Mouse (Mus musculus): ENCODE measurements around the gene Npy4r.

Npy4r gene

GRCm38 (mm10) chr14:34119046-34119723 is 33.1 kb downstream of the Npy4r start:
- no peak for DNase-seq (ENCODE audit: low spot score)

- no peak for DNase-seq (ENCODE audit: low spot score)
Measured at GRCm38 (mm10) chr14:34114311-34114710, 38.0 kb downstream of the Npy4r start.

DNA sequence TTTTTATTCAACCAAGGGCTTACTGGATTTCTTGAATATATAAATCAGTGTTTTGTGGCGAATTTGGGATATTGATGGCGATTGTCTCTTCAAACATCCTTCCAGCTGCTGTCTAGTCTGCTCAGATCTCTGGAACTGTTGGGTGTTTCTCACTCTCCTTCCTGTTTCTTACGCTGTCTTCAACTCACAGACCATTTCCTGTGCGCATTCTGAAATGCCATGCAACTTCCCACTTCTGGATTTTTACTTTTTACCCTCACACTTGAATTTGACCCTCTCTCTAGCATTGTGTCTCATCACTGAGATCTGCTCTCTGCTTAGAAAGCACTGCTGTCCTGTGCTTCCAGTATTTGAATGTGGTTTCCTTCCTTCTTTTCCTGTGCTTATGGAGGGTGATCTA is 44.7 kb downstream of the Npy4r start:
- DNase-seq (ENCODE audit: low spot score), result no peak

GRCm38 (mm10) chr14:34106389-34107062 is 45.8 kb downstream of the Npy4r start:
- DNase-seq (ENCODE audit: low spot score), result no peak

- peak; percentile 26 for DNase-seq (ENCODE audit: low spot score)
Measured at GRCm38 (mm10) chr14:34104892-34105291, 47.4 kb downstream of the Npy4r start.

GRCm38 (mm10) chr14:34103855-34104254 is 48.4 kb downstream of the Npy4r start:
- no peak for DNase-seq (ENCODE audit: low spot score)

DNA sequence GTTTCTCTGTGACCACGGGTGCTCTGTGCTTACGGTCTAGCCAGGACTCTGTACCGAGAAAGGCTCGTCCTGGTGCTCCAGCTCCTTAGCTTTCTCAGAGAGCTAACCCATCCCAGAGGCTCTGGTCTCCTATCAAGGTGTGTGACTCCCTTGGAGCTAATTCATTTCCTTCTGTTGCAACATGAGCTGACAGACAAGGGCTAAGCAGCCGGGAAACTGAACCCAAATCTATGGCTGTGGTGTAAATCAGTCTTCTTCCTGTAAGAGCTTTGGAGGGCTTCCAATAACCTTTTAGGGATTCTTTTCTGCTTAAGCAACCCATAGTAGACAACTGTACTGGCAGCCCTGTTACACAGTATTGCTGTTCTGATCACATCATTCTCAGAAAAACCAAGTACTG is 49.7 kb downstream of the Npy4r start, which contains the start of gene A630023A22Rik:
Gene A630023A22Rik, minus strand, starts transcription at position 154 of the 400 bp plus-strand sequence.
- DNase-seq (ENCODE audit: low spot score), result no peak

DNA sequence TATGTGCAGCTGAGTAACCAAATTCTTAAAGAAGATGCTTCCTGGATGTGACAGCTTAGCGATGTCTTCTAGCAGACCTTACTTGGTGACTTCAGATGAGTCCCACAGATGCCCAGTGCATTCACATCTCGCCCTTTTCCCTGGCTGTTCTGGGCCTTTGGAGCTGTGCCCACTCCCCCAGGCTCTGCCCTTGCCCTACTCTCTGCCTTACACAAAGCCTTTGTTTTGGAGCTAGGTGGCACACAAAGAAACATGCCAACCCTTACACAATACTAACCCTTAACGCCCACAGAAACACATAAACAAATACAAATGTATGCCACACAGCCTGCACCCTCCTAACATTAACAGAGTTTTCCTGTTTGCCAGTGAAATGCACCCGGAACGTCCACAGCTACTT is 56.1 kb downstream of the Npy4r start:
- no peak for DNase-seq (ENCODE audit: low spot score)
